Mouse (Mus musculus): Measurements from ENCODE around the gene Vmn2r111.
"Not testable (repeated sequence)": the region's sequence is repeated elsewhere in the genome, so short reads cannot be mapped to it uniquely, and the experiment has no call there.

DNA sequence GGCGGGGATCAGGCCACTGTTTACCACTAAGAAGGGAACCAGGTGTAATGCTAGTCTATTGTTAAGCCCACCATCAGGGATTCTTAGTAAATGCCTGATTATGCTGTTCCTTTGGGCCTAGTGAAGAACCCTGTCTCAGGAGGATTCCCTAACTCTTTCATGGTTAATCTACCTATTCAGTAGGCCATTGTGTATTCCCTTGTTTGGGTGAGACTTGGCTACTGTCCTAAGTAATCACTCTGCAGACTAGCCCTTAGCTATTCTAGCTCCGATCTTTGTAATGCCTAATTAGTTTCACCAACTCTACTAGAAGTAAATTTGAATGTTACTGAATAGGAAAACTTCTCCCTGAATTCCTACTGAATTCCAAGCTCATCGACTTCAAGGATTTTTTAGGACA lies 53.2 kb downstream of the Vmn2r111 start:
- not testable (repeated sequence) for TF ChIP-seq POLR2A (IDR thresholded peaks at IDR 0.05; ENCODE audit: low read depth, low read length); CTCF (IDR thresholded peaks at IDR 0.05; ENCODE audit: extremely low read depth, insufficient read depth, insufficient read length, insufficient replicate concordance)

All from spleen, adult 2 months (tissue).